Mouse (Mus musculus): ENCODE measurements at regions not wholly inside any gene's neighbourhood (a gene's known extent, or its start where the extent isn't known, plus 50 kb on each side); places are given as distances from the start of the nearest gene placed in this dataset.
A peak's percentile ranks its signal among the peaks of the same experiment; 100 is the strongest.

DNA sequence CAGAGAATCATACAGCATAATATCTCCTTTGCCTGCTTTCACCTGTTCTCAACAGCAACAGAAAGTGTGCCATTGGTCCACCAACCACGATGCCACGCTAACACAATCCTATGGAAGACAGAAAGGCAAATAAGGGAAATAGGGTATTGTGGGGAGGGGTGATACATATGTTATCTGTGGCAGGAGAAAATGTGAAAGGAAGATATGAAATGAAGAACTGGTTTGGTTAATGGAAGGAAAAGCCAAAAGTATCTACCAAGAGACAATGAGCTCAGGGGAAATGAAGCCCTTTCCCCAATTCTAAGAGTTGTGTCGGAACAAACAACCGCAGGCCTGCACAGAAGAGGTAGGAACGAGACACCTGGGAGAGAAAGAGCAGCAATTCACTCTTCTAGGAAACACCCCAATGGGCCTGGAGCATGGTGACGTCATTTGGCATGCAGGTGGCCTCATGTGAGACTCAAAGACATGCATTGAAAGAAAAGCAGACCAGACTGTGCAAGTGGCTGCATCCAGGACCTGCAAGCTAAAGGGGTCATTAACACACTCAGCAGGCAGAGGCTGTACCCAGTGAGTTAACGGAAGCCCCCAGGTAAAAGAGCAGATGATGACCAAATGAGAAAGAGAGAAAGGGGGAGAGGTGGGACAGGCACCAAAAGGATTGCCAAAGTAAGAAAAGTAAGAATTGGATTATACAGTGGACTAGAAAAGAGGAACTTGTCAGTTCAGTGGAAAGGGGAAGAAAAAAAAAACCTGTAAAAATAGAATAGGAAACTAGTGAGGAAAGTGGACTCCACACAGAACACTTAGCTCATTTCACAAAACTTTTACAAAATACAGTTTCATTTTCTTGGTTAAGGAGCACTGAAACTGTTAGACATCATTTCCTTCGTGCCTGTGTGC, 522.2 kb upstream of the Cited2 start:
- no peak for DNase-seq (ENCODE audit: low read depth, low spot score)

DNA sequence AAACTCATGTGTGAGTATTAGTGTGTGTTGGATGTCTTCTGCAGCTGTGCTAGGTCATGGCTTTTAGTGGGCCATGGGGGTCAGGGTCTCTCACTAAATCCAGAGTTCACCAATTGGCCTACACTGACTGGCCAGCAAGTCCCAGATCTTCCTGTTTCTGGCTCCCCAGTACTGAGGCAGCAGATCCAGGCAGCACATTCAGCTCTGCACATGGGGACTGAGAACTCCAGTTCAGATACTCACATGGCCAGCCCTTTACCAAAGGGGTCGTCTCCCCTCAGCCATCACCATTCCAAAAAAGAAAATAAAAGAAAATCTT, 521.6 kb upstream of the Cited2 start:
- DNase-seq (ENCODE audit: low read depth, low spot score), result no peak

GRCm38 (mm10) chr10:17202556-17203415, 520.2 kb upstream of the Cited2 start:
- no peak for DNase-seq (ENCODE audit: low read depth, low spot score)

GRCm38 (mm10) chr10:17203416-17204110, 519.5 kb upstream of the Cited2 start:
- DNase-seq (ENCODE audit: low read depth, low spot score), result no peak

GRCm38 (mm10) chr10:17204153-17204552, 518.9 kb upstream of the Cited2 start:
- DNase-seq (ENCODE audit: low read depth, low spot score), result no peak

DNA sequence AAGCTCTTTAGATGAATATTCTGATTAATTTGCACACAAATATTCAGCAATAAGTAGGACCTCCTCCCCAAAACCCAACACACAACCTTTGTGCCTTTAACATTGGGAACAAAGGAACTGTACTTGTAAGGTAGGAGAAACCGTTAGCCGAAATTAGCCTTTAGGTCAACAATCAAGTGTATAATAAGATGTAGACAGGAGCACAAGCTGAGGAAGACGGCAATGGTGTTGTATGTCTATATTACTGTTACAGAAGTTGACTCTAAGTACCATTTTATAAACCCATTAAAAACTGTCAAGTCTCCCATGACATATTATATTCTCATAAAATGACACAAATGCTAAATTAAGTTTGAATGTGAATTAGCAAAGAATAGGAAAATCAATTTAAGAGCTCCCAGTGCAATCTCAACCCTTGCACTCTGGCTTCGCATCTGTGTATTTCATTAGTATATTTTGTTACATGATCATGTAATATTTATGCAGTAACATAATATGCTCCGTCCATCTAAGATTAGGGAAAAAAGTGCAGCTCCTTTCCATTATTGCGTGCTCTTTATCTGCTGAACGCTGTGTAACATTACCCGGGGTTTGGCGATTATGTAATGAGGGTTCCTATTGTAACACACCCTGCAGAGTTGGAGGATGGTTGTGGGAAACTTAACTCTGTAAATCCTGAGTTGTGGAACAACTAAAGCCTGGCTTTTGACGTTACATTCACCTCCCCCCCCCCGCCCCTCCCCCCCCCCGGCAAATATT, 510.3 kb upstream of the Cited2 start:
- no peak for DNase-seq (ENCODE audit: low read depth, low spot score)

DNA sequence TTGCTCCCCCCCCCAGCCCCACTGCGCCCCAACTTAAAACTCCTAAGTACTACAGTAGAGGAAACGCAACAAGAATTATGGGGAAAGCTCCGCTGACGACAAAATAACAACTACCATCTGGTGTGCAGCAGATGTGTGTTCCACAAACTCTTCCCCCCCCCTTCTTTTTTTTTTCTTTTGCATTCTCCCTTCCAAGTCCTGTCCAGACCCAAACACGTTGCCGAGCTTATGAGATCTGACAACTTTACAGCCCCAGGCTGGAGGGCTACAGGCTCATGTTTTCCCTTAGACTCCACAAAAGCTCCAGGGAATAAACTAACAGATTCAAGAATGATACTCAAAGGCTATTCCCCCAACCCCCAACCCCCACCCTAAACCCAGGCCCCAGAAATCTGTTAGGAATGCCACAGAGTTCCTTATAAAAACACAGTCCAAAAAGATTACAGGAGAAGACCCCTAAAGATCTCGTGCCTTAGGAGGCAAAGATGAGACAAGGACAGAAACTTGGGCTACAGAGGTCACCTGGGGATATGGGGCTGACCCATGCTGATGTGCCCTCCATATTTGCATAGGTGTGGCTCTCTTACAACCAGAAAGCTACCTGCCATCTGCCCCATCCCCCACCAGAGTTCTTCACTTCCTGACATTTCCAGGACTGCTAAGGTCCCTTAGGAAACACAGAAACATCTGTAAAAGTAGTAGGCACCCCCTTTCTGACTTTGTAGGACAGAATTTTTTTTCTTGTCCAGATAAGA, 509.5 kb upstream of the Cited2 start:
- no peak for DNase-seq (ENCODE audit: low read depth, low spot score)

GRCm38 (mm10) chr10:17214065-17214440, 509.0 kb upstream of the Cited2 start:
- no peak for DNase-seq (ENCODE audit: low read depth, low spot score)

- DNase-seq (ENCODE audit: low read depth, low spot score), result no peak
Measured at GRCm38 (mm10) chr10:17215029-17215428, 508.0 kb upstream of the Cited2 start.

GRCm38 (mm10) chr10:17221495-17221894, 501.5 kb upstream of the Cited2 start:
- no peak for DNase-seq (ENCODE audit: low read depth, low spot score)

- DNase-seq (ENCODE audit: low read depth, low spot score), result no peak
Measured at GRCm38 (mm10) chr10:17225727-17226126, 497.3 kb upstream of the Cited2 start.

DNA sequence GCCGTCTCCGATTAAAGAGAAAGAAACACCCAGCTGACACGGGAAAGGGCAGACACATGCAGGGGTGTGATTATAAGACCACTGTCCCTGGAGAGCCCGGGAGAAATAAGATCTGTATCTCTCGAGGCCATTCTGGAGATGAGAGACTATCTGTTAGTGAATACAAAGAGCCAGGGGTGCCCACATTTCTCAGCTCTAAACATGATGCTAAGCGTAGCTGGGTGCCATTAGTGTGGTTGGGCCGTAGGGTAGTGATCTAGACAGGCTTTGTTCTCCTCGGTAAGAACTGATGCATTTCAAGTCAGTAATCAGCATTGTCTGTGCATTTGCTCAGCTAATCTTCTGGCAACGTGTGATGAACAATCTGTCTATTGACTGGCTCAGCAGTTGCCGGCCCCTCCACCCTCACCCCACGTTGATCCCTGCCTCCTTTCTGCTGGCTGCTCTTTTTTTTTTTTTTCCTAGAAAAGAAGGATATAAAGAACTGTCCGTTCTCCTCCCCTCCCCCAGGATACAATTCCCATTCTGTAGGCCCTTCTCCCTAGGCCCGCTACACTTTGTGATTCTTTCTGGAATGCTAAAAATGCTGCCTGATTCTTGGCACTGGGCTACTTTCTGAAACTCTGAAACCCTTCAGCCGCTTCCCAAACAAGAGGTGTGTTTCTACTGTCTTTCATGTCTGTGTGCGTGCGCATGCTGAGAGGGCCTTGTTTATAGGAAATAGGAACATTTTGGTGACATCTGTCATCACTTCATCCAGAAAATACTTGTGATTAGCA, 492.8 kb upstream of the Cited2 start:
- no peak for DNase-seq (ENCODE audit: low read depth, low spot score)

DNA sequence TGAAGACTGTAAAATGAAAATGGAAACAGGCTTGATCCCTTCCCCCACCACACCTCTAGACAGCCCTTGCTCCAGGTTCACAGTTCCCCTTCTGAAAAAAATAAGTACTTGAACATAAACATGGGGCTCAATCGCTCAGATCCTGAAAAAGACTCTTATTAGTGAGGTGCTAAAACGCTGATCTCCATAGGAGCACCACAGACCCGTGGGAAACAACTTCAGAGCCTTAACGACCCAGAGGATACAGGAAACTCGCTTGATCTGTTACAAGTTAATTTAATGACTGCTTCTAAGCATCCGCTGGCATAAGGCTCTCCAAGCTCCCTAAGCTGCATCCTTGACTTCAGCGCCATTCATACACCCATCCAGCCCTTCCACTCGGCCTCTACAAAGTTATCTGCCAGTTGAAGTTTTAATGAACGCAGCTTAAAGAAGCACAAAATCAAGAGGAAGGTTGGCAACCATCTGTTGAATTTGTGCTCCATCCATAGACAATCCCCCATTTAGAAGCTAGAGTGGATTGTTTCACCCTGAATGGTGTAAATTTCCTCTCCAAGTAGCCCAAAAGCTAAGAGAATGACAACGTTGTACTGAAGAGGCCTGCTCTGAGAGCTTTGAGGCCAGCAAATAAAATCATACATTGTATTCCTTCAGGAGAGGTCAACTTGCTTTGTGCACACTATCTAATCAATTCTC, 486.9 kb upstream of the Cited2 start:
- DNase-seq (ENCODE audit: low read depth, low spot score), result no peak

- DNase-seq (ENCODE audit: low read depth, low spot score), result no peak
Measured at GRCm38 (mm10) chr10:17236761-17237160, 486.3 kb upstream of the Cited2 start.

DNA sequence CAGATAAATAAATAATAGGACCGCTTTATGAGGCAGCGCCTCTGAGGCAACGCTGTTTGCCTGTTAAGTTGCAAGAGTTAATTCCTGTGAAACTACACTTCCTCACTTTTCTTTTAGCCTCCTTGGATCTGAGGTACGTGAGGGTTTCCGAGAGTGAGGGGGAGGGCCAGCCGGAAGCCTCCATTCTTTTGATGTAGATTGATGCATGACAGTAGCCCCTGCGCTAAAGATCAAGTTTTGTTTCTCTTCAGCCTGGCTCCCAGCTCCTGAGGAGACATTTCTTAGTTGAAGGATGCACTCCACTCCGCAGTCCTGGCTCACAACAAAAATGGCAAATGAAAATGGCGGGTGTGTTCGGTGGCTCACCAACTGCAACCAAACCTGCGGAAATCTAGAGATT, 485.6 kb upstream of the Cited2 start:
- no peak for DNase-seq (ENCODE audit: low read depth, low spot score)

- DNase-seq (ENCODE audit: low read depth, low spot score), result no peak
Measured at GRCm38 (mm10) chr10:17237918-17238850, 484.8 kb upstream of the Cited2 start.

- DNase-seq (ENCODE audit: low read depth, low spot score), result no peak
Measured at GRCm38 (mm10) chr10:17248270-17248669, 474.7 kb upstream of the Cited2 start.

GRCm38 (mm10) chr10:17253040-17253439, 470.0 kb upstream of the Cited2 start:
- DNase-seq (ENCODE audit: low read depth, low spot score), result peak; percentile 33
